Mouse (Mus musculus) midbrain, embryonic 14.5 days (tissue): ENCODE data around the gene Nme6. TPM values are rescaled to one million over a fixed set of nuclear protein-coding genes. Genes with fewer than 3 reads are reported as not detected.

Experiments
- ATAC-seq: fragments of 200-750 bp; cut with Nextera tagmentation; 2 replicates; pipeline ENCODE4 v1.8.0; 2017; ENCODE audit warnings: moderate number of reproducible peaks, moderate library complexity; ENCODE audit not compliant: low FRiP score, low TSS enrichment
- DNase-seq: peaks from one replicate; pipeline ENCODE4 v3.0.0-alpha.2; 2015
- H3K27ac ChIP-seq: fragments of 300-500 bp; sonication (generic); replicated peaks from 2 replicates; pipeline ENCODE4 v1.5.1; 2014; ENCODE audit warnings: mild to moderate bottlenecking, low read depth, low read length, moderate library complexity
- H3K27me3 ChIP-seq: fragments of 300-500 bp; sonication (generic); 2 replicates; pipeline ENCODE4 v1.6.1; 2014; ENCODE audit warnings: low read length, control low read depth, mixed read lengths; ENCODE audit not compliant: control insufficient read depth, insufficient read depth
- H3K36me3 ChIP-seq: fragments of 300-500 bp; sonication (generic); 2 replicates; pipeline ENCODE4 v1.6.1; 2014; ENCODE audit warnings: low read length, control low read depth; ENCODE audit not compliant: control insufficient read depth, insufficient read depth
- H3K4me1 ChIP-seq: fragments of 300-500 bp; sonication (generic); 2 replicates; pipeline ENCODE4 v1.6.1; 2014; ENCODE audit warnings: mild to moderate bottlenecking, antibody characterized with exemption, low read length, control low read depth; ENCODE audit not compliant: control insufficient read depth, insufficient read depth
- H3K4me2 ChIP-seq: fragments of 300-500 bp; sonication (generic); 2 replicates; pipeline ENCODE4 v1.6.1; 2014; ENCODE audit warnings: mild to moderate bottlenecking, low read length, moderate library complexity
- H3K4me3 ChIP-seq: fragments of 300-500 bp; sonication (generic); replicated peaks from 2 replicates; pipeline ENCODE4 v1.5.1; 2014; ENCODE audit warnings: low read depth, low read length
- H3K9ac ChIP-seq: fragments of 300-500 bp; sonication (generic); replicated peaks from 2 replicates; pipeline ENCODE4 v1.6.1; 2014; ENCODE audit warnings: mild to moderate bottlenecking, low read length, moderate library complexity
- H3K9me3 ChIP-seq: fragments of 300-500 bp; sonication (generic); 2 replicates; pipeline ENCODE4 v1.6.1; 2016; ENCODE audit warnings: low read length, control low read depth, mixed read lengths; ENCODE audit not compliant: control insufficient read depth
- WGBS: fragments of 180-500 bp; shearing (Covaris S2); extraction: QIAGEN DNeasy Blood & Tissue Kit; methylation state at CpG from one replicate; pipeline ENCODE4 v1.1.7; 2014; 5-methylcytosine and 5-hydroxymethylcytosine counted together
- microRNA-seq: library from miRNA; unstranded; fragments of <30 nt; microRNA quantifications from one replicate; pipeline ENCODE4, GENCODE M21; 2016
- polyA plus RNA-seq: library from polyadenylated mRNA; unstranded; fragments of >200 nt; fragmentation: Nextera tagmentation; extraction: Ambion mirVana; gene quantifications from 2 replicates; pipeline ENCODE4 v1.2.1, GENCODE M21; 2014

Nme6 gene
- polyA plus RNA-seq, 1 experiment from 2014 or later, result 58.1 TPM

DNA sequence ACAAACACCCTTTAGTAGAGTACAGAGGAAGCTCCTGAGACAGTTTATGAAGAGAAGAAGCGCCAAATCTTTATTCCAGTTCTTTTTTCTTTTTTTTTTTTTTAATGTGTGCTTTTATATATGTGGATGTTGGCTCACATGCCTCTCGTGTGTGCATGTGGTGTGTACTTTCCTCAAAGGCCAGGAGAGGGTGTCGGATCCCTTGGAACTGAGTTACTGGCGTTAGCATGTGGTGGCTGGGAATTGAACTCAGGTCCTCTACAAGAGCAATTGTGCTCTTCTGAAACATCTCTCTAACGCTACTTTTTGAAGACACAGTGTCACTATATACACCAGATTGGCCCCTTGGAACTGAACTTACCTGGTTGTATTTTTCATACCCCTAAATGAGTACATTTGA lies 45.1 kb downstream of the Nme6 start:
- H3K9me3 ChIP-seq, result no peaks in the 10 kb centered on the region
- H3K9ac ChIP-seq, result no peak overlapping the region; the same call in 1 of the 2 replicates
- 80% methylated on average over 5 of the region's 5 CpGs for WGBS
- ATAC-seq (no peak), DNase-seq (no peak)
- H3K36me3 ChIP-seq, result peaks cover 38% of the 10 kb centered on the region
- H3K27me3 ChIP-seq, result no peaks in the 10 kb centered on the region
- H3K4me1 ChIP-seq, result peaks cover 11% of the 10 kb centered on the region; the same call in 1 of the 2 replicates
- H3K4me2 ChIP-seq, result peak overlapping the region; percentile 92
- no peak overlapping the region for H3K27ac ChIP-seq
- peak overlapping the region; percentile 88; the same call in 1 of the 2 replicates for H3K4me3 ChIP-seq

DNA sequence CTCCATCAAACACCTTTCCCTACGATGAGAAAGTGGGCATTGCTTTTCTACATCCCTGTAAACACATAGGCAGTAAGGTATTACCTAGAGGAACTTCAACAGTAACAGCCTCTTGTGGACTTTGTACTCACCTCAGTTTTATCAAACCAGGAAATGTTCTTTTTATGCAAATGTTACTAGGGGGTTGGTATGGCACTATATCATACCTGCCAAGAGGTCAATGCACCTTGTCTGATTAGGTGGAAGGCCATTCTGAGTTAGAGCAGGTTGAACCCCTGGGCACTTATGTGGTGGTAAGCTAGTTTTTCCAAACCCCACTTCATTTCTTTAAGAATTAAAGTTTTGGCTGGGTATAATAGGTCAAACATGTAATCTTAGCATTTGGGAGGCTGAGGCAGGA lies 46.8 kb downstream of the Nme6 start:
- H3K36me3 ChIP-seq, result peaks cover 52% of the 10 kb centered on the region
- H3K4me3 ChIP-seq, result no peak overlapping the region
- H3K4me1 ChIP-seq, result peaks cover 11% of the 10 kb centered on the region; the same call in 1 of the 2 replicates
- H3K4me2 ChIP-seq, result no peak overlapping the region
- H3K9me3 ChIP-seq, result no peaks in the 10 kb centered on the region
- DNase-seq (no peak), ATAC-seq (no peak)
- H3K27me3 ChIP-seq, result no peaks in the 10 kb centered on the region
- H3K27ac ChIP-seq, result no peak overlapping the region
- WGBS, result 100% methylated on average over 1 of the region's 1 CpGs
- H3K9ac ChIP-seq, result no peak overlapping the region

DNA sequence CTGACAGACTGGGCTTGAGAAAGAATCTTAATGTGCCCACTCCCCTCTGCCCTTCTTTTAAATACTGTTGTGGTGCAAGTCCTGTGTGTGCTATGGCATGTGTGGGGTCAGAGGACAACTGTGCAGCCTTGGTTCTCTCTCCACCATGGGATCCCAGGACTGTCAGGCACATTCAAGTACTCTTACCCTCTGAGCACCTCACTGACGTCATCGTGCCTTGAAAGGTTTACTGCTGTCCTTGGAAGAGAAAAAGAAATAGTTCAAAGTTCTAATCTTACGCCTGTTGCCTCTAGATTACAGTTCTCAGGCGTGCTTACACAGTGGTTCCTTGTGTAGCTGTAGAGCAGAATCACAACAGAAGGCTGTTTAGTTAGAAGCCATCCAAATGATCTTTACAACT lies 53.7 kb downstream of the Nme6 start:
- DNase-seq (no peak), ATAC-seq (no peak)
- Histone ChIP-seq H3K9me3 (no peaks in the 10 kb centered on the region), H3K4me2 (no peak overlapping the region), H3K4me3 (no peak overlapping the region), H3K36me3 (peaks cover 98% of the 10 kb centered on the region), H3K27ac (no peak overlapping the region), H3K27me3 (no peaks in the 10 kb centered on the region), H3K4me1 (no peaks in the 10 kb centered on the region), H3K9ac (no peak overlapping the region)
- WGBS, result 90% methylated on average over 4 of the region's 4 CpGs

DNA sequence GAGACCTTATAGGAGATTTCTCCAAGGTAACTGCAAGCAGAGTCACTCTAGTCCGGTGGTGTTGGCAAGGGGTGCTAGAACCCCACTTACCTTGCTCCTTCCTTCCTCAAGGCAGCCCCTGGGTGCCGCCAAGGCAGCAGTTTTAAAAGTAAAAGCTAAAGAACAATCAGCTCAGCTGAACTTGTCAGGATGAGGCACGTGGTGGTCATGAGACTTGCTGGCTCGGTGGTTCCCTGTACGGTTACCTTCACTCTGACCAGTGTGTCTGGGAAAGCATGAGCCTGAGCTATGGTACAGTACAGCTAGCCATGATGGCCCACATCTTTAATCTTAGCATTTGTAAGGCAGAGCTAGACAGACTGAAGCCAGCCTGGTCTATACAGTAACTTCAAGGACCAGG lies 54.8 kb downstream of the Nme6 start:
- DNase-seq (no peak), ATAC-seq (no peak)
- Histone ChIP-seq H3K4me3 (no peak overlapping the region), H3K4me1 (no peaks in the 10 kb centered on the region), H3K9ac (no peak overlapping the region), H3K27ac (no peak overlapping the region), H3K9me3 (no peaks in the 10 kb centered on the region), H3K4me2 (no peak overlapping the region), H3K27me3 (no peaks in the 10 kb centered on the region), H3K36me3 (peaks cover 98% of the 10 kb centered on the region)
- 92% methylated on average over 5 of the region's 5 CpGs for WGBS

DNA sequence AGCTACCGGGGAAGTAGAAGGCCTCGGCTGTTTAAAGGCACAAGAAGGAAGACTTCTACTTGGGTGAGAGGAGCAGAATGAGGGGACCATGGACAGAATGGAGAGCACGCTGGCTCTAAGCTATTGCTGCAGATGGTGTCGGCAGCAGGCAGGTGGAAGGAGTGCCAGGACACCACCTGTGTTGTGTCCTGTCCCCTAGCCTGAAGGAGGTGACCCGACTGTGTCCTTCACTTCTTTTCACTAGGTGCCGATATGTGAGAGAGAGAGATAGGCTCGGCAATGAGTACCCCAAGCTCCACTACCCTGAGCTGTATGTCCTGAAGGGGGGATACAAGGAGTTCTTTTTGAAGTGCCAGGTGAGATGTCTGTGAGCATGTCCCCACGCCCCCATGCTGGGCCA lies 59.0 kb downstream of the Nme6 start:
- Histone ChIP-seq H3K4me3 (no peak overlapping the region), H3K36me3 (peaks cover 69% of the 10 kb centered on the region), H3K4me2 (no peak overlapping the region), H3K9ac (no peak overlapping the region), H3K9me3 (no peaks in the 10 kb centered on the region), H3K27me3 (no peaks in the 10 kb centered on the region), H3K27ac (no peak overlapping the region), H3K4me1 (no peaks in the 10 kb centered on the region)
- 95% methylated on average over 8 of the region's 8 CpGs for whole genome bisulfite sequencing
- DNase-seq (no peak), ATAC-seq (no peak)

Small RNAs within 50 kb of the gene (microRNA-seq; reads per million reads assigned to microRNA genes)
- 1.8 reads per million, percentile 8 among the genes with 10 or more reads in this experiment for gene Mir7089

Other genes with a start within 250 kb of the Nme6 start
- not detected in 2 replicates for gene Fbxw24, start 206.7 kb upstream of the Nme6 start, polyA plus RNA-seq
- not detected in 2 replicates for gene Fbxw25, start 168.1 kb upstream of the Nme6 start, polyA plus RNA-seq
- gene Fbxw18, start 130.0 kb upstream of the Nme6 start, polyA plus RNA-seq, result not detected in 2 replicates
- gene Fbxw26, start 86.7 kb upstream of the Nme6 start, polyA plus RNA-seq, result not detected in 2 replicates
- not detected in 2 replicates for gene Fbxw27, start 42.1 kb upstream of the Nme6 start, polyA plus RNA-seq
- not detected in 2 replicates for gene Spink8, start 20.5 kb upstream of the Nme6 start, polyA plus RNA-seq
- not detected in 2 replicates for gene Camp, start 16.9 kb downstream of the Nme6 start, polyA plus RNA-seq
- 8.4 and 13.8 TPM in 2 replicates for gene Cdc25a, start 42.8 kb downstream of the Nme6 start, polyA plus RNA-seq
- gene Map4, start 98.7 kb downstream of the Nme6 start, polyA plus RNA-seq, result 144 and 159 TPM in 2 replicates